In the genomic region with DNA sequence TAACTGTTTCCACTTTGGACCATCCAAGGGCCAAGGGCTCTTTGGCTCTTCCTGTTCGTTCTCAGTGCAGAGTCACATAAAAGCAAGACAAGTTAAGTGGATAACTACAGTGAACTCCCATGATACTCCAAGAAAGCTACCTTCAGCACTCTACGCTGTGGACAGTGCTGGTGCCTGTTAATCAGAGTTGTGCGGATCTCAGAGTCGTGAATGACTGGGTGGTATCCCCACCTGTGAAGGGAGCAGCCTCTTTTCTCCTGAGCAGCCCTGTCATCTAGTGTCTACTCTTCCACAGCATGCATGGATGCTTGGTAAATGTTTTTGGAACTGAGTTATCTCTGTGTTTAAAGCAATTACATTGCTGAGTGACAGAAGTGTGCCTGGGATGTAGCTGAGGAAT, we compare ENCODE assay signal across 20 mouse cellular contexts.
"Had no signal": no experiment of that assay in that cellular context is flagged by ENCODE, and none has a peak within 500 bp of the region (broad histone marks: within the 10 kb centered on the region; RNA-seq: fewer than 3 reads in every experiment).

No protein-coding gene starts in this region.

- H3K9ac ChIP-seq: liver, embryonic 15.5 days; liver, postnatal 0 days; midbrain, embryonic 13.5 days; midbrain, embryonic 15.5 days; neural tube, embryonic 13.5 days; neural tube, embryonic 15.5 days had no signal

- H3K4me2 ChIP-seq: liver, embryonic 15.5 days; midbrain, embryonic 11.5 days; midbrain, embryonic 13.5 days; midbrain, embryonic 15.5 days; neural tube, embryonic 13.5 days; neural tube, embryonic 15.5 days had no signal

- H3K27me3 ChIP-seq: liver, embryonic 15.5 days; megakaryocyte, embryonic 14.5 days; midbrain, embryonic 13.5 days; midbrain, embryonic 15.5 days; neural tube, embryonic 13.5 days; neural tube, embryonic 15.5 days had no signal

- DNase-seq: liver, postnatal 0 days; lung, adult 2 months; lung, postnatal 14 days; lung, postnatal 36 days; retina, postnatal 1 day; right cerebral cortex, adult 18-20 months; right cerebral cortex, postnatal 25 days; right cerebral cortex, postnatal 4 days; spleen, adult 18-20 months; thymus, adult 18-20 months; thymus, postnatal 14 days; thymus, postnatal 36 days had no signal

- H3K36me3 ChIP-seq: liver, embryonic 15.5 days; midbrain, embryonic 13.5 days; midbrain, embryonic 15.5 days; neural tube, embryonic 13.5 days; neural tube, embryonic 15.5 days had no signal

- H3K4me3 ChIP-seq: liver, embryonic 15.5 days; megakaryocyte, embryonic 14.5 days; midbrain, embryonic 13.5 days; midbrain, embryonic 15.5 days; neural tube, embryonic 13.5 days; neural tube, embryonic 15.5 days had no signal

- H3K4me1 ChIP-seq: liver, embryonic 15.5 days; megakaryocyte, embryonic 14.5 days; midbrain, embryonic 13.5 days; midbrain, embryonic 15.5 days; neural tube, embryonic 13.5 days; neural tube, embryonic 15.5 days had no signal

- H3K9me3 ChIP-seq: liver, embryonic 15.5 days; midbrain, embryonic 13.5 days; midbrain, embryonic 15.5 days; neural tube, embryonic 13.5 days; neural tube, embryonic 15.5 days had no signal

- H3K27ac ChIP-seq: liver, embryonic 15.5 days; macrophage; midbrain, embryonic 13.5 days; midbrain, embryonic 15.5 days; neural tube, embryonic 13.5 days; neural tube, embryonic 15.5 days had no signal

- ATAC-seq: liver, postnatal 0 days; midbrain, embryonic 13.5 days; midbrain, embryonic 15.5 days had no signal
